Mouse (Mus musculus) urinary bladder, postnatal 25 days (tissue): ENCODE data around the gene Naa50.
A peak's percentile ranks its signal among the peaks of the same experiment; 100 is the strongest.

Experiments used
- DNase-seq: peaks from one replicate; pipeline ENCODE4 v3.0.0; 2022; ENCODE audit warnings: low spot score

Naa50 gene

DNA sequence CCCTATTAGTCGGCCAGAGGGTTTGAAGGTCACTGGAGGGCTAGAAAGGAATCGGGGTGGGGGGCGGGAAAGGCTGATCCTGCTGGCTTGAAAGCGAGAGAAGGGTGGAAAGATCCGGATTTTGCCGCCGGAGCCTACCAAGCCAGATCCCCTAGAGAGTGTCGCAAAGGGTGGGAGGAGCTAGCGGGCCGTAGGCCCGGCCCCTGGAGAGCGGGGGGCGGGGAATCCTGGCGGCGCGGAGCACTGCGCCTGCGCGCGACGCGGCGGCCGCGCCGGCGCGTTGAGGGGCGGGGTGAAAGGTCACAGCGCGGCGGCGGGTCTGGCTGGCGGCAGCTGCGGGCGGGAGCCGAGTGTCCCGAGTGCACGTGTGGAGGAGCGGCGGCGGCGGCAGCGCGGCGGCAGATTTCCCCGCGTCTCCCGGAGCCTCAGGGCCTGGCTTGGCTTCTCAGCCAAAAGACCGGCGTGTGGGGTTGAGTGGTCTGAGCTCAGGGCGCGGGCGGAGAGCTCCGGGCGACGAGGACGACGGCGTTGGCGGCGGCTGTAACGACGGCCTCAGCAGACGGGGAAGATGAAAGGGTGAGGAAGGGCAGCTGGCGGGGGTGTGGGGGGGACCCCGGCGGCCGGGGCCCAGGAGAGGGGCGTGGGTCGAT lies at the start of gene Naa50, which contains the start of gene Atp6v1a:
Gene Naa50, plus strand, starts transcription at position 295 of the 650 bp plus-strand sequence.
Gene Atp6v1a, minus strand, starts transcription at position 170 of the 650 bp plus-strand sequence.
- peak; percentile 92 for DNase-seq

DNA sequence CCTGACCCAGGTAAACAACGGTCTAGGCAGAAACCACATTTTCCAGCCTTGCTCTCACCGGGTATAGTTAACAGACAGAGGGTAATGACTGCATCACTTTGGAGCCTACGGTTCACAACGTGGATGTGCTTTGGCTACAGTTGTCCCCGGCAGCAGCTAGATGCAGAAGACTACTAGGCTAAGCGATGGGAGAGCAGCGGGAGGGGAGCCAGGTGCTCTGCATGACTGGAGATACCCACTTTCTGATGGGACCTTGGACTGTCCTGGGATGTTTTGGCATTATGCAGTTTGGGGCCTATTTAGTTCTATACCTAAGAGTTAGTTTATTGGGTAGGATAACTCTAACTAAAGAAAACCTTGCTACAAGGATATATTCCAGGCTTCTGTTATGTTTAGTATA lies 40.3 kb upstream of the Naa50 start:
- DNase-seq, result no peak

DNA sequence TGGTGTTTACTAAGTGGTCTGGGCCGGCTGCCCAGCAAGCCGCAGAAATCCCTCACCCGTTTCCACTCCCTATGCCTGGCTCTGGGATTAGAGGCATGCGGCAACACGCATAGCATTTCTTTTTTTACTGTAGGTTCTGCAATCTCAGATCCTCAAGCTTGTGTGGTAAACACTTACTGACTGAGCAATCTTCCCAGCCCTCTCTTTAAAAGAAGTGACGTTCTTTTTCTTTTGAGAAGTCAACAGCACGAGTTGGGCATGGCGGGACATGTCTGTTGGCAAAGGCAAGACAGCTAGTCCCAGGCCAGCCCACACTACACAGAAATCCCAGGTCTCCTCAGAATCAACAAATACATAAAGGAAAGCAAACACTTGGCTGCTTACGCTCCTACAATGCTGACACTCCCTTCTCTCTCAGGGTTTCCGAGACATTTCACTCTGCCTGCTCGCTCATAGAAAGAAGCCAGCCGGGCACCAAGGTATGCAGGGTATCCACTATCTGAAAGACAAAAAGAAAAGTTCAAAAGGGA lies 38.4 kb upstream of the Naa50 start:
- DNase-seq, result peak; percentile 25

DNA sequence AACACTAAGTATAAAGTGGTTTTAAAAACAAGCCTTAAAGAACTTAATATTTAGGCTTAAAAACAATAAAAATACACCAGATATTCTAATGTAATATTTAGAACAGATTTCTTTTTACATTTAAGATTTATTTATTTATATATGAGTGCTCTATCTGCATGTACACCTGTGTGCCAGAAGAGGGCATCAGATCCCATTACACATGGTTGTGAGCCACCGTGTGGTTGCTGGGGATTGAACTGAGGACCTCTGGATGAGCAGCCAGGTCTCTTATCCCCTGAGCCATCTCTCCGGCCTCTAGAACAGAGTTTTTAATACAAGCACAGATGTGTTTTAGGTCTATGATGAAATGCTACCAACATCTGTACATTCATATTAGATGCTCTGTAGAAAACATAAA lies 36.7 kb upstream of the Naa50 start:
- no peak for DNase-seq

DNA sequence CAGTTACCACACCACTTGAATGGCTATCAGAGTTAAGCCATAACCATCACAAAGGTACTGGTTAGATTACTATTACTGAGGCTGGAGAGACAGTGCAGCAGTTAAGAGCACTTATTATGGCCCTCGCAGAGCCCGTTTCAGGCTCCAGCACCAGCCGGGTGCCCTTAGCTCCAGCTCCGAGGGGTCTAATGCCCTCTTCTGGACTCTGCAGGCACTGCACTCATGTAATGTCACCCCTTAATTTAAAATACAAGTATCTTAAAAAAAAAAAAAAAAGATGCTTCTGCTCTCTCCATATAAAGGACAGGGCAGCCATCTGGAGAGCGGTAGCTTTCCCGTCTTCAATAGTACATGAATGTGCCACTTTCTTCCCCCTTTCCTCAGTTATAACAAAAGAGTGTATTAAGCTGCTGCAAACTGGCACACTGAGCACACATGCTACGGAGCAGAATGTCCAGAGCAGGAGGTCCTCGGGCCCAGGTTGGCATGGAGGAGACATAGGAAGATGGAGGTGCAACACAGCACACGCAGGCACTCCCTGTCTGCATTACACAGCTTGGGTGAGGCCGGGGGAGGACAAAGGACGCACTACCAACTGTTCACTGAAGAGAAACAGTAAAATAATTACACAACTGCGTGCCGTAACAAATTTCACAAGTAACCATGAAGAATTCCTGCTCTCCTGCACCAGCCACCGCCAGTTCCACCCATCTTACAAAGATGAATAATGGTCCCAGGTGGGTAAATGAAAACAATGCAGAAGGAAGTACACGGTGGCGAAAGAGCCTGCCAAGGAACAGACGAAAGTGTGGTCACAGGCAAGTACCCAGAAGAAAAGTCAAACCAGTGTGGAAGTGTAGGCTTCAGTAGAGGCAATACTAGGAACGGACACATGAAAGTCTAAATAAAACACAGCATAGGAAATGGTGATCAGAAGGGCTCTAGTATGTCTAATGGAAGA lies 35.5 kb upstream of the Naa50 start:
- DNase-seq, result no peak

DNA sequence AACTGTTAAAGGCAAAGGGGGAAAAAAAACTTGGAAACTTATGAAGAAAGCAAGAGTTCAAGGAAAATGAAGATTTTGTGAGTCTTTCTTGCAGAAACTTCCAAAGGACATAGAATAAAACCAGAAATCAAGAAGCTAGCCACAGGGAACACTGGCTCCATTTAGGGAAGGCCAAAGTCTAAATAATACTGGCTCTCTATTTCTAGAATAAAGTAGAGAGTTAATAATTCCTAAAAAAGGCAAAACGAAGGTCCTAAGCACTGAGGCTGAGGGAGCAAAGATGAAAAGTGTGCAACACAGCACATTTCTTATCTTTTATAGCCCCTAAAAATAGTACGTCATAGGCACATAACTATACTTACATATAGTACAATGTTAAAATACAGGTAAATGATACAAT lies 34.4 kb upstream of the Naa50 start:
- no peak for DNase-seq

DNA sequence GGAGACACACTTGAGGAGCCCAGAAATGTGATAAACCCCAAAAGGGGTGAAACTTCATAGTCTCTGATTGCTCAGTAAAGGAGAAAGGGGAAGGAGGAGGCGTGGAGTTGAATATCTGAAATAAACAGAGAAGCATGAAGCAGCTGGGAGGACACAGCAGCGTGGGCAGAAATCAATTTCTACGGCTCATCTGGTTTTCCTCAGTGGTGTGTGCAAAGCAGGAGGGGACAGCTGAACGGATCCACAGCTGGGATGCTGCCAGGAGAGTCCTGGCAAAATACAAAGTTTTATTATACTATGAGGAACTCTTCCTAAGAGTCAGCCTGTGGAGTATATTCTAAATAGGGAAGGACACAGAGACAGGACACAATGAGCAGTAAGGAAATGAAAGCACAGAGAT lies 30.6 kb upstream of the Naa50 start:
- no peak for DNase-seq

DNA sequence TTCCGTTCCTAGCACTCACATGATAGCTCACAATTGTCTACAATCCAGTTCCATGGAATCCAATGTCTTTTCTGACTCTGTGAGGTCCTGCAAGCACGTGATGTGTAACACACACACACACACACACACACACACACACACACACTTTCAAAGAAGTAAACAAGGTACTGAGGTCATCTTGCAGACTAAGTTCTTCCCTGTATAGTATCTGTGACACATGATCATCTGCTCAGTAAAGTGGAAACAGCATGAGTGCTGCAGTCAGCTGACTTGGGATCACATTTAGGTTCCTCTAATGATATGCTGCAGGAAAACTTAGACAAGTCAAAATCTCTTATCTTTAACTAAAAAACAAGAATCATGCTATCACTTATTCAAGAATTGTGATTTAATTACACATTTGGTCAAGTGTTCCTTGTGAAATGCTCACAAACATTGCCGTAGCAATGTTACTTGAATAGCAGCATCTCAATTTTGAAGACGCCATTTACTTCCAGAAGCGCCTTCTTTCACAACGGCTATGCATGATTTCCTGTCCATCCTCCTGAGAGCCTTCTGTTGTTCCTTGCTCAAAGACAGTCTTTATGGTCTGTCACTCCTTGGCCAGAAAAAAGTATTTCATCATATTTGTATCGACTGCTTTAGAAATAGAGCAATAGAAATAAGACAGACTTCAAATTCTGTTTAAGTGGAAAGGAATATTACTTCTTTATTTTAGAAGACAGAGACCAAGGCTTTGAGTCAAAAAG lies 19.7 kb upstream of the Naa50 start:
- no peak for DNase-seq

DNA sequence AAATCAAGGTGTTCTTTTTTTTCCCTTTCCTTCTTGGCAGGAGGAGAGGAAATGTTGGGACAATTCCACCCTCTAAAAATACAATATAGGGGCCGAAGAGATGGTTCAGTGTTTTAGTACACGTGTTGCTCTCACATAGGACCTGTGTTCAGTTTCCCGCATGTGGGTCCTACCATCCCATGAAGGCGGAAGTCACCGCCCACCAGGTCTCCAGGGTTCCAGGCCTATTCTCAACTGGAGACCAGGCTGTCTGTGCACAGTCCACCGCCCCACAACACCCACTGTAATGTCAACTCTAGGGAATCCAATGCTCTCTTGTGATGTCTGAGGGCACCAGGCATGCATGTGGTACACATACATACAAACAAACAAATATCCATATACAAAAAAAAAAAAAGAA lies 17.5 kb upstream of the Naa50 start:
- no peak for DNase-seq

DNA sequence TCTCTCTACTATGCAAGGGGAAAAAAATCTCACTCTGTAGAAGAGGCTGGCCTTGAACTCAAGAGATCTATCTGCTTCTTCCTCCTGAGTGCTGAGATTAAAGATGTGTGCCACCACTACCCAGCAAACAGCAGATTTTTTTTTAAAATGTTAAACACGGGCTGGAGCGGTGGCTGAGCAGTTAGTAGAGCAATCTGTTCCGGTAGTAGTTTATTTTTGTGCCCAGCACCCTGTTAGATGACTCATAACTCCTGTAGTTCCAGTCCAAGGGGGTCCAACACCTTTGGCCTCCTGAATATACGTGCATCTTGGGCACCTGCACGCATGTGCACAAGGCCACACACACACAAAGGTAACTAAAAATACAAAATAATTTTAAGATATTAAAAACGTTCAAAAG lies 17.1 kb upstream of the Naa50 start:
- DNase-seq, result no peak

DNA sequence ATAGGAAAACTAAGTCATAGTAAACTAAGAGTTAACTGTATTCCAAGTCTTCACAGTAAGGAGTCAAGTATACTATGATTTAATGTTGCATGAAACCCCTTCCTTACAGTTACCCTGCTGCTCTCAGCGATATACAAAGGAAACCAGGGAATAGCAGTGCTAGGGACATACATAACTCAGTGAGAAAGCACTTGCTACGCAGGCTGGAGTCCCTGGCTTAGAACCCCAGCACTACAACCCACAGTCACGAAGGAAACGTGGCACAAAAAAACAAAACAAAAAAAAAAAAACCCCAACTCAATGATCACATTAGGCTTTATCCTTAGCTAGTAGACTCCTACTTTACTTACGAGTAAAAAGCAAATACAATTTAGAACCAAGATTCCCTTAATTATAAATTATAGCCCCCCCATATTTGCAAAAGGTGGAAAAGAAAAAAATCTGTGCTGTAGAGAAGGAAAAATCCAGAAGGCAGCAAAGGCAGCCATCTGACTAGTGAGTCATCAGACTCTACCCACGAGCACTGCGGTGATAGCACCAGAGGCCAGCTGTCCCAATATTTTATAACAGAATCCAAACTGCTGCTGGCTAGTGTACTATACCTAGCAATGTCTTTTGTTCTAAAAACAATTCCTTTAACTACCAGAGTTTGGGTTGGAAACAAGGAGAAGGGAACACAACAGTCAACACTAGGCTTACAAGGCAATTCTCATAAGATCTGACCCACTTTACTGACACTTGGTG lies 16.5 kb upstream of the Naa50 start:
- no peak for DNase-seq

DNA sequence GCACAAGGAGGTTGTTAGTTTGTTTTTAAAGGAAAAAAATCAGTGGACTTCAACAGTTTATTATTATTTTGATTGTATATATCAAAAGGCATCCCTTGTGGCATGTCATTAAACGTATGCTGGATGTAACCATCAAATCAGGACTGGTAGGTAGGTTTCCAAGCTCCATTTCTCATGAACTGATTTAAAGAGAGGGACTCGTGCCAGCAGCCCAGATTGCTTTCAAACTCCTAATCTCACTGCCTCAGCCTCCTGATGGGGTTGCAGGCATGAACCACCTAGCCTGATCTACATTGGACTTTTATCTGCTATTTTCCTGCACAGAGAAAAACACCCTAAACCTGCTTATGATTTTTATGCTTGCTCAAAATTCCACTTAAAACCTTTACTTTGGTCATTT lies 15.8 kb upstream of the Naa50 start:
- no peak for DNase-seq

DNA sequence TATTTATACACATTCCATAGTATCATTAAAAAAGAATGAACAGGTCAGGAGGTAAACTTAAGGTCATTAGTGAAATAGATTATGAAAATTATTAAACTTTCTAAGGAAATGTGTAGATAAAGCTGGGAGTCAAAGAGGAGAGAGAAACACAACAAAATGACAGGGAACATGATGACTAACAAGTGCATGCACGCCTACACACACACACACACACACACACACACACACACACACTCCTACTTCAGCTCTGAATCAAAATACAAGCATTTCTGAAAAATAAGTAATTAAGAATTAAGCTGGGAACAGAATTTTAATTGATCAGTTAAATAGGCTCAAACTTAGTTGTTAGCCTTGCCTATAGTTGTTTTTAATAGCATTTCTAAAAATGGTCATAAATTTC lies 14.9 kb upstream of the Naa50 start:
- DNase-seq, result no peak

DNA sequence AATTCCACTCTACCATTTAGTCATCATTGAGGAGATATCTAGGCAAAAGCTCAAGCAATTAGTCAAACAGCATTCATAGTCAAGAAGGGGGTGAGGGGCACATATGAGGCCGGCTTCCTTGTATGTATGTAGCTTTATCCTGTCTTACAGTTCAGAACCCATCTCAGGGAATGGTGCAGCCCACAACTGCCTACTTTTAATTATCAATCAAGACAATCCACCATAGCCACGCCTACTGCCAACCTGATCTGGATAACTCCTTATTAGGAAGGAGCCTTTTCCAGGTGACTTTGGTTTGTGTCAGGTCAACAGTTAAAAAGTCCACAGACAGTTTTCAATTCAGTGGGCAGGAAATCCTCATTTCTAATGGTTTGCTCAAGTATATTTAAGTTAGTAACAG lies 14.2 kb upstream of the Naa50 start:
- no peak for DNase-seq

DNA sequence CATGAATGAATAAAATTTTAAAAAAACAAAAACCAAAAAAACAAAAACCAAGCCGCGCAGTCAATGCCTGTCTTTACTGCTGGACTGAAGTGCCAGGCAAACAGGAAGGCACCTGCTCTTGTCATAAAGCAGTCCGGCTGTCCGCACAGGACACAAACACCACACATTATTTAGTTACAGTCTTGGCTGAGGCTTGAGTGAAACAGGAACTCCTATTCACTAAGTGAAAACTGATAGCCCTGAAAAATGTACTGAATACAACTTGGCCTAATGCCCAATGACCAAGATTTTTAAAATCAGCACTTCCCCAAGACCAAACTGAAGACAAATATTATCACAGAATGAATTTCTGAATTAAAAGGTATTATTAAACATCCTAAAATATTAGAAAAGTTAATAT lies 13.2 kb upstream of the Naa50 start:
- DNase-seq, result no peak

DNA sequence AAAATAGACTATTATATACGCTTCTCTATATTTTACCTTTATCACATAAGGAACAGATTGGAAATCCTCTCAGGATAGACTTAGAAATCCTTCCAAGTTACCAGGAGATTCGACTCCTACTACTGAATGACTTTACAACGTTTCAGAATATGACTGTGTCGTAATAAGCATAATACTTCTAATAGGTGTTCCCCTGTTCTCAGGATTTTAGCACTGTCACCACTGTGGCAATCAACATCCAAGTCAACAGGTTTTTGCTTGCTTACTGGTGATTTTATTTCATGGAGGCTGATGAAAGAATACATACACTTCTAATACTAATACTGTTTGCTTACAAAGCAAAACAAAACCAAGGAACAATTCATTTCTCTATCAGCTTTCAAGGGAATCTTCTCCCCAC lies 7.3 kb upstream of the Naa50 start:
- no peak for DNase-seq

DNA sequence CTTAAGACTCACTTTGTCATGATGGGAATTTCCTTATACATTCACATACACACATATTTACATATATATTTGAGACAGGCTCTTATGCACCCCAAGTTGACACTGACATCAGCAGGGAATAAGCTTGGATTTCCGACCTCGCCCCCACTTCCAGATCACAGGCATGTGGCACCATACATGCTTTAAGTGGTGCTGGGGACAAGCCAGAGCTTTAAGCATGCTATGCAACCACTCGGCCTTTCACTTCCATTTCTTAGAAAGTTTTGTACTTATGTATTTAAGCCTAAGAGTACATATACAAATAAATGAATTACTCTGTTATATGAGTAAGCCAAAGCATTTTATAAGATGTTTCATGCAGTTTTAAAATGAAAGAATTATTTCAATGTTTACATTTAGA lies 6.4 kb upstream of the Naa50 start:
- no peak for DNase-seq

DNA sequence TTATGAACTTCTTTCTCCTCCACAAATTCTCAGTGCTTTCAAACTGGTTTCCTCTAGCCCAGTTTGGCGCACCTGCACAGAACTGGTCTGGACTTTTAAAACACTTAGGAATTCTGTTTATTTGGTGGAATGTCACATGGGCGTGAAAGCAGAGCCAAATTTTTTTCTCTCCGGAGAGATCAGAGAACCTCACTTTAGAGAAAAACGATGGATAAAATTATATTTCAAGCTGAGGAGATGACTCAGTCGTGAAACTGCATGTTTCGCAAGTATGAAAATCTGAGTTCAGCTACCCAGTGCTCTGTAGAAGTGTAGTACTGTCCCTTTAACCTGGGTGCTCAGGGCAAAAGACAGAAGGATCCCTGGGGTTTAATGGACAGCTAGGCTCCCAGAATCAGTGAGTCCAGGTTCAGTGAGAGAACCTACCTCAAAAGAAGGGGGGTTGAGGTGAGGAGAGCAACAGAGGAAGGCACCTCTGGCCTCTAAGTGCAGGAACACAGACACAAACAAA lies 3.1 kb upstream of the Naa50 start:
- DNase-seq, result no peak

DNA sequence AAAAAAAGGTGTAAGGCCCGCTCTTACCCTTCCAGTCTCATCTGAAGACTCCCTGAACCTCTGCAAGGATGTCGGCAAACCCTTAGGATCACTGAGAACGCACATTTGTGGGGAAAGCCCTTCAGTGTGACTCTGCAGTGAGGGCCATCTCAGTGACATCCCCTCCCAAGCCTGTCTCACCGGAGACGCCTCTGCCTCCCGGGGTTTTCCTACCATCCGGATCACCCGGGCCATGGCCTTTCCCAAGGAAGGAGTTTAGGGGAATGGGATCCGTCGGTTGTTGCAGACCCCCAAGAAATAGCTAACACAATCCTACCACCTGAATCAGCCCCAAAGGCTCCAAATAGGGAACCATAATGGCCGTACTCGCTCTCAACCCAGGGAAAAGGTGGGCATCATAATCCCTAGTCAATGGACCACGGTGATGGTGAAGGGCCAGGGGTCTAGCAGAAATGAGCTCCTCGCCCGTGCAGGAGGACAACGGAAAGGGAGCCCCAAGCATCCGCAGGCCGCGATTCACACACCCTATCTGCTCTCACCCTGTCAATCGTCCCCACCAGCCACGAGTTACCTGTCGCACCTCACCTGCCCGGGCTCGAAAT lies 1.2 kb upstream of the Naa50 start:
- DNase-seq, result no peak

DNA sequence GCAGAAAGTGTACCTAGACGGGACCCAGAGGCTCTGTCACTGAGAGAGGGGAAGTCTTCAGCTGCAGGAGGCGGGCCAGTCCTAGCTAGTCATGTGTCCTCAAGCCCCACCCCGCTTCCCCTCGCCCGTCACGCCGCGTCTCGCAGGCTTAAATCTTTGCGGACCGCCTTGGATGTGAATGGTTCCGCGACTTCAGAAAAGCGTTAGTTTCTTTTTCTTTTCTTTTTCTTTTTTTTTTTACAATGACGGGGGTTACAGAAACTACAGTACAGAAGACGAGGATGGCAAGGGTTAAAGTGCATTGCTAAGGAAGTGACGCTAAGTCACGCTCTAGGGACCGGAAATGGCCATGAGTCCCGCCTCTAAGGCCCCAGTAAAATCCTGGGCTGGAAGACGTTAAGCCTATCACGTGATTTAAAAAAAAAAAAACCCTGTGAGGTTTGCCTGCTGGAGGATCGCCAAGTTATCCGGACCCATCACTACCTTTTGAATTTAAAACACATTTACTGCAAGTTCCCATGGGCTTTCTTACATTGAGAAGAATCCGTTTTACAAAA lies 573 bp upstream of the Naa50 start:
- peak; percentile 76 for DNase-seq
